Mouse (Mus musculus) kidney, adult 2 months (tissue): ENCODE measurements at regions not wholly inside any gene's neighbourhood (a gene's known extent, or its start where the extent isn't known, plus 50 kb on each side); places are given as distances from the start of the nearest gene placed in this dataset.
"Not testable (repeated sequence)": the region's sequence is repeated elsewhere in the genome, so short reads cannot be mapped to it uniquely, and the experiment has no call there.

Experiments used
- CTCF ChIP-seq: fragments of 200-500 bp; conservative IDR thresholded peaks from 2 replicates; pipeline ENCODE4 v1.5.1; 2011; ENCODE audit warnings: low read depth, mild to moderate bottlenecking, control low read depth, low read length, moderate library complexity, mixed read lengths; ENCODE audit not compliant: insufficient read depth, insufficient read length
- POLR2A ChIP-seq: fragments of 200-500 bp; IDR thresholded peaks from one replicate; pipeline ENCODE4 v1.6.1; 2011; ENCODE audit warnings: low read depth, low read length, control low read depth

- TF ChIP-seq CTCF, result 0 out of 2 replicates have a peak, but pooled peaks have one; percentile 10
- TF ChIP-seq POLR2A, result not testable (repeated sequence)
These were observed 99.3 kb upstream of the Arid1b start for GRCm38 (mm10) chr17:4894756-4895330.
